ENCODE assay signal across 8 mouse cellular contexts in genomic region chr3:125938092-125938755, GRCm38 (mm10). TPM values are rescaled to one million over a fixed set of nuclear protein-coding genes. Genes with fewer than 3 reads are reported as not detected.
DNase-seq lines count a peak whose midpoint lies in the region; ATAC-seq and TF ChIP-seq lines count a peak whose summit lies in the region.

Gene Ugt8a, minus strand, starts transcription at chr3:125938619.

- peaks cover 5% of the 10 kb centered on the region; the same call in 1 of the 2 replicates for H3K27me3 ChIP-seq in forebrain, embryonic 14.5 days (replicated peaks; ENCODE audit: control insufficient read depth, insufficient read depth, low read length)
- peaks cover 23% of the 10 kb centered on the region for H3K27me3 ChIP-seq in megakaryocyte, embryonic 14.5 days (replicated peaks)
- no peaks in the 10 kb centered on the region; the same call in 1 of the 2 replicates for H3K27me3 ChIP-seq in stomach, postnatal 0 days (ENCODE audit: control insufficient read depth, insufficient read depth, low read length)

- peak within 1 kb of the TSS; percentile 57 for H3K4me3 ChIP-seq in left cerebral cortex, adult 2 months
- H3K4me3 ChIP-seq in forebrain, embryonic 14.5 days (ENCODE audit: low read depth, low read length) = peak within 1 kb of the TSS; percentile 63
- peak within 1 kb of the TSS; percentile 80 for H3K4me3 ChIP-seq in megakaryocyte, embryonic 14.5 days (replicated peaks)
- H3K4me3 ChIP-seq in stomach, postnatal 0 days (ENCODE audit: low read depth, low read length) = peak within 1 kb of the TSS; percentile 66

- intact Hi-C loops in left cerebral cortex, adult 2 months (cut with DNase I) = no loop called here

- H3K9ac ChIP-seq in forebrain, embryonic 14.5 days (ENCODE audit: low read length) = peak within 1 kb of the TSS; percentile 71
- H3K9ac ChIP-seq in stomach, postnatal 0 days (ENCODE audit: low read length) = peak within 1 kb of the TSS; percentile 56

- H3K9me3 ChIP-seq in forebrain, embryonic 14.5 days (replicated peaks; ENCODE audit: control insufficient read depth, low read length) = no peaks in the 10 kb centered on the region
- H3K9me3 ChIP-seq in megakaryocyte, embryonic 14.5 days = 0 out of 2 replicates have a peak, but pooled peaks cover 3% of the 10 kb centered on the region
- H3K9me3 ChIP-seq in stomach, postnatal 0 days (ENCODE audit: control insufficient read depth, low read length) = no peaks in the 10 kb centered on the region

- TF ChIP-seq CTCF in left cerebral cortex, adult 2 months (IDR thresholded peaks at IDR 0.05) = no peak
- TF ChIP-seq CTCF in stomach, postnatal 0 days (IDR thresholded peaks at IDR 0.05; ENCODE audit: low read depth) = no peak

- peak; percentile 93 for ATAC-seq in forebrain, embryonic 14.5 days
- peak; percentile 88 for ATAC-seq in stomach, postnatal 0 days (ENCODE audit: low FRiP score, low TSS enrichment)

- no peak for TF ChIP-seq EP300 in stomach, postnatal 0 days (optimal IDR thresholded peaks at IDR 0.05)

- peak within 1 kb of the TSS; percentile 90 for H3K4me2 ChIP-seq in forebrain, embryonic 14.5 days (ENCODE audit: low read length)
- H3K4me2 ChIP-seq in stomach, postnatal 0 days (replicated peaks; ENCODE audit: low read depth) = peak within 1 kb of the TSS; percentile 75

- peak within 1 kb of the TSS; percentile 66 for H3K27ac ChIP-seq in left cerebral cortex, adult 2 months
- peak within 1 kb of the TSS; percentile 52; the same call in 1 of the 2 replicates for H3K27ac ChIP-seq in forebrain, embryonic 14.5 days (ENCODE audit: low read depth, low read length)
- peak within 1 kb of the TSS; percentile 61; the same call in 1 of the 2 replicates for H3K27ac ChIP-seq in stomach, postnatal 0 days (replicated peaks)

- WGBS in forebrain, embryonic 14.5 days = under 1% methylated on average over 58 of the region's 85 CpGs
- WGBS in stomach, postnatal 0 days = under 1% methylated on average over 58 of the region's 85 CpGs

- H3K4me1 ChIP-seq in forebrain, embryonic 14.5 days (ENCODE audit: control insufficient read depth, insufficient read depth, low read length) = peaks cover 4% of the 10 kb centered on the region; the same call in 1 of the 2 replicates
- H3K4me1 ChIP-seq in megakaryocyte, embryonic 14.5 days = peaks cover 13% of the 10 kb centered on the region
- H3K4me1 ChIP-seq in stomach, postnatal 0 days (replicated peaks; ENCODE audit: control insufficient read depth, insufficient read depth) = no peaks in the 10 kb centered on the region

- peak; percentile 20 to 45 for DNase-seq in left cerebral cortex, adult 2 months (ENCODE audit: extremely low spot score in 1 of 2, low spot score in 2 of 2)
- no peak for DNase-seq in left cerebral cortex, adult 11 months (ENCODE audit: low spot score)
- peak; percentile 15 to 48 for DNase-seq in cerebellum, postnatal 25 days
- peak; percentile 76 for DNase-seq in forebrain, embryonic 14.5 days (ENCODE audit: low spot score)
- DNase-seq in kidney, postnatal 14 days = peak; percentile 46
- DNase-seq in stomach, postnatal 0 days (ENCODE audit: low spot score) = peak; percentile 63
- no peak for DNase-seq in lung, postnatal 10 days

- no peaks in the 10 kb centered on the region for H3K36me3 ChIP-seq in forebrain, embryonic 14.5 days (ENCODE audit: control insufficient read depth, insufficient read depth, low read length)
- no peaks in the 10 kb centered on the region for H3K36me3 ChIP-seq in megakaryocyte, embryonic 14.5 days (replicated peaks; ENCODE audit: low read length)
- no peaks in the 10 kb centered on the region for H3K36me3 ChIP-seq in stomach, postnatal 0 days (ENCODE audit: control insufficient read depth, insufficient read depth, low read length)

RNA-seq across cellular contexts. Expression of gene Ugt8a, which starts in this region (rescaled TPM):
- 10 to 100 TPM; 20.2 to 24.0 TPM for total RNA-seq in left cerebral cortex, adult 2 months (2021)
- polyA plus RNA-seq in forebrain, embryonic 14.5 days (2014; fragmentation: Nextera tagmentation; extraction: Ambion mirVana) = 3.3 and 3.5 TPM in 2 replicates
- polyA plus RNA-seq in megakaryocyte, embryonic 14.5 days (2012; ENCODE audit: insufficient read depth, low replicate concordance) = not detected in 2 replicates
- polyA plus RNA-seq in stomach, postnatal 0 days (2015; fragmentation: Nextera tagmentation; extraction: Ambion mirVana) = 7.7 and 7.9 TPM in 2 replicates

Comparison
In these comparisons a context has a peak if more than half of its experiments do, and no peak if none do; other contexts are left out.
1. DNase-seq: peak in left cerebral cortex, adult 2 months (2 of 2), cerebellum, postnatal 25 days (2 of 2), forebrain, embryonic 14.5 days (single experiment), kidney, postnatal 14 days (single experiment) and stomach, postnatal 0 days (single experiment); none in left cerebral cortex, adult 11 months (single experiment) and lung, postnatal 10 days (single experiment).
2. Peak in every context shown above with its lines, with median percentiles within 50 percentile points of each other: H3K27ac ChIP-seq and H3K4me3 ChIP-seq.